Mouse (Mus musculus): ENCODE data around the gene Ncoa1.

Gene Ncoa1

GRCm38 (mm10) chr12:4476832-4477671 is at the start of gene Ncoa1:
Gene Ncoa1 (minus strand): TSS chr12:4477182.
- DNase-seq, result peak; percentile 68

- no peak for DNase-seq
These were observed 47.6 kb upstream of the Ncoa1 start for GRCm38 (mm10) chr12:4524546-4524945.

DNA sequence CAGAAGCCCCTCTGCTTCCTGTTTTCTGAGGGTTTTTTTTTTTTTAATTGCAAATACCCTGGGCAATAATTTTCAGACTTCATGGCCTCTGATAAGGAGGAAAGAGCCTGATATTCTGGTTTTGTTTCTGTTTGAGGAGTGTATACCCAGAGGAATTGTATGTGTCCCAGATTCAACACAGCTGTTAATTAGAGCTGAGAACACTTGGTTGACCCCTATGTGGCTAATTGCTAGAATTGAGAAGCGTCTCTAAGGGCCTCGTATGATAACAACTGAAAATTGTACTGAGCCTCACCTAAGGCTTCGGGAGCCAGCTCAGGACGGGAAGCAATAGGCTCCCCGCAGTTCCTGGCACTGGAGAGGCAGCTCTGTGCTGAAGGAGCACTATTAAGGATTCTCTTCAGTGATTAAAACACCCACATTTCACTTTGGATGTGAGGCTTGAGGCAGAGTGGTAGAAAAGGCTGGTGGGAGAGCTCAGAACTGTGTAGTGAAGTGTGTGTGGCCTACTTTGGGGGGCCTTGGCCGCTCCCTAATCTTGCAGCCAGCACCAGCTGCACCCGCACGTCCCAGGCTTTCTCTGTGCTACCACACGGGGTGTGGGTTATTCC is 46.8 kb upstream of the Ncoa1 start:
- no peak for DNase-seq

DNA sequence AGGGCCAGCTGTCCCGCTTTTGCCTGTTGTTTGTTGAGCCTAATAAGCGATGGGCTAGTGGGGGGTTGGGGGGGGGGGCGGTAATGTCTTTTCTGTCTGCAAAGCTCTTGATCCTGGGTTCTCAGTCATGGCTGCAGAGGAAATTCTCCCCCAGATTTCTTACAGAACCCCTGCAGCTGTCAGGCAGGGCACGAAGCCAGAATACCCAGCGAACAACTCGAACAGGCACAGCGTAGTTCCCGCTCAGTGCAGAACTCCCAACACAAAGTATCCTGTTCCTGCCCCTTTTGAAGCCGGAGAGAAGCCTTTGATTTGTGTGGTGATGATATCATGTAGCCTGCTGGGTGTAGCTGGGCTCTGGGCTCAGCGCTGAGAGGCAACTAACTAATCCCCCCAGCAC is 46.2 kb upstream of the Ncoa1 start:
- DNase-seq, result peak; percentile 27

DNA sequence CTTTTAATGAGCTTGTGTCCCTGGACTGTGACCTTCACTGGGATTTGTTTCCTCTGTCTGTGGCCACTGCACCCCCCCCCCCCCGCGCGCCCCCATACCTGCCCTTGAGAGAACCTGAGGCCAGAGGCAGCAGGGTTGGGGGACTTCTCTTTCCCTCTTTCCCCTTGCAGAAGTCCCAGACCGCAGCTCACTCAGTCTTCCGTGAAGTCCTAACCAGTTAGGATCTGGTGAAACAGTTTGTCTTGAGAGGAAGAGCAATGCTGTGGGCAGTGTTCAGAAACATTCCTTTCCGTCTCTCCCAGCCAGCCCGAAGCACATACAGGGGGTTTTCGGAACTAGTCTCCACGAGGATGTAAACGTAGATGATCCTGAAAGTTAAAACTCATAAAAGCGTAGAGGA is 42.0 kb upstream of the Ncoa1 start:
- no peak for DNase-seq

GRCm38 (mm10) chr12:4509591-4510061 is 32.6 kb upstream of the Ncoa1 start:
- DNase-seq, result no peak

GRCm38 (mm10) chr12:4508182-4508581 is 31.2 kb upstream of the Ncoa1 start:
- DNase-seq, result no peak

DNA sequence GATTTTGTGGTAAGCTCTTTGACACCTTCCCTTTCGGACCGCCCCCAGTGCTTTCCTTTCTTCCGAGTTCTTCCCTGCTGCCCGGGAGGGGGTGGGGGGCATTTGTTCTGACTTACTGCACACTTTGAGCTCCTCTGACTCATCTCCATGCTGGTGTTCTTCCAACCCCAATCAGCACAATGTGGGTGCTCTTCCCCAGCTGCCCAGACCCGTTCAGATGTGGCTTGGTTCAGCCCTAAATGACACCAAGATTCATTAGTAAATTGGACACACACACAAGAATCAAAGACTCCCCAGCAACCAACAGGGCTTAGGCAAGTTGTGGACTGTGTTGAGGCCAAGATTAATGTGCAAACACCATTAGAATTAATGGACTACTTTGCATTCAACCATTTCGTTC is 30.5 kb upstream of the Ncoa1 start:
- no peak for DNase-seq

- DNase-seq, result no peak
These were observed 29.9 kb upstream of the Ncoa1 start for GRCm38 (mm10) chr12:4506810-4507430.

- no peak for DNase-seq
These were observed 28.3 kb upstream of the Ncoa1 start for GRCm38 (mm10) chr12:4505298-4505697.

DNA sequence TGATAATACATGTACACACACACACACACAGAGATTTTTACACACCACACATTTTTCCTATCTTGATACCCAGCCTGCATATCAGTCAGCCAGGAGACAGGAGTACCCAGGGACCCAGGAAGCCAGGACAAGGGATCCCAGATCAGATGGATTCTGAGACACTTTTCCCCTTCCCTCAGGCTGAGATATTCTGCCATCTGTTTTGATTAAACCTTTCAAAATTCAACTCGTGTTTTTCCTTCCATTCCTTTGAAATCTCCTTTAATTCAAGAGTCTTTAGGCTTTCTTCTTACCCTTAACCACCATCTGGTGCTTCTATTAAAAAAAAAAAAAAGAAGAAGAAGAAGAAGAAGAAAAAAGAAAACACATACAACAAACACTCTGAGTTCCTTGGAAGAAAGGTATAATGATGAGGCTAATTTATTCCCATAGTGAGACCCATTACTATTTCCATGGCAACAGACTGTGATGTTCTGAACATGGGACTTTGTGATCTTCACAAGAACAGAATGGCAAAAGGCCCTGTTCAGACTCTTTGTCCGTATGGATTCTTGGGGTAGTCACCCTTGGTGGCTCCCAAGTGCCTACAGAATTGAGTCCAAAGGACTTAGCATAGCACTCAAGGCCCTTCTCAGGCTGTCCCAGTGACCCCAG is 26.8 kb upstream of the Ncoa1 start:
- no peak for DNase-seq

GRCm38 (mm10) chr12:4501916-4502315 is 24.9 kb upstream of the Ncoa1 start:
- DNase-seq, result no peak

GRCm38 (mm10) chr12:4500516-4500915 is 23.5 kb upstream of the Ncoa1 start:
- DNase-seq, result no peak

DNA sequence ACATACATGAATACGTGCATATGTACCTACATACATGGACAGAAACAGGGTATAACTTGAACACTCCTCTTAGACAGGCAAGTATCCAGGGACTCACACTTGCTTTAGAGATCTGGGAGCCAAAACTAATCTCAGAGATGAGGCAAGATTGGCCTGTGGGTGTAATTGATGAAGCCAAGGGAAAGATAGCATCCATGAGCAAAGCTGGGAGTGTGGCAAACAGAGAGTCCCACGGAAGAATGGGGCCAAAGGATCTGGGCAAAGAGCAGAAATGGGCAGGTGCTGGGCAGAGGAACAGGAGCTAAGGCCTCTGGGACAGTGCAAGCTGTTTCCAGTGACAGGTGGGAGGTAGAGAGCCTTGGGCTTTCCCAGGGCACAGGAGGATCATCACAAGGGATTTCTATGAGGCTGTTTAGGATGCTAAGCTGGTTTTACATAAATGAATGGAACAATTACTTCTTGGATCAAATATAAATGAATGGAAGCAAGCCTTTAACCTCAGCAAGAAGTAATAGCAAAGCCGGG is 22.7 kb upstream of the Ncoa1 start:
- DNase-seq, result no peak

- no peak for DNase-seq
These were observed 11.4 kb upstream of the Ncoa1 start for GRCm38 (mm10) chr12:4488411-4488810.

DNA sequence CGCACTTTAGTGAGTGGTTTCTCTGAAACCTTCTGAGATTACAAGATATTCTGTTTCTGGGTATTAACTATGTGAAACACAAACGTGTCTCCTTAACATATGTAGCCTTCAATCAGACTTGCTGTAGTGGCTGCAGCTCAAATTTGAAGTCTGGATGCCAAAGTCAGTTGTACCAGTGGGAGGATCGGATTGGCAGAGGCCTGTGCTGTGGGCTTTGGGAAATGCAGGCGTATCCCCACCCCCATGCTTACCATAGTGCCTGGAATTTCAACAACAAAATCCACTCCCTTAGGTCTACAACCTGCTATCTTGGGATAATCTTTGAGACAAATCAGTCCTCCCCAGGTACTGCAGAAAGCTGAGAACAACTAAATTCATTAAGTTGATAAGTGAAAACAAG is 6.4 kb upstream of the Ncoa1 start:
- DNase-seq, result no peak

DNA sequence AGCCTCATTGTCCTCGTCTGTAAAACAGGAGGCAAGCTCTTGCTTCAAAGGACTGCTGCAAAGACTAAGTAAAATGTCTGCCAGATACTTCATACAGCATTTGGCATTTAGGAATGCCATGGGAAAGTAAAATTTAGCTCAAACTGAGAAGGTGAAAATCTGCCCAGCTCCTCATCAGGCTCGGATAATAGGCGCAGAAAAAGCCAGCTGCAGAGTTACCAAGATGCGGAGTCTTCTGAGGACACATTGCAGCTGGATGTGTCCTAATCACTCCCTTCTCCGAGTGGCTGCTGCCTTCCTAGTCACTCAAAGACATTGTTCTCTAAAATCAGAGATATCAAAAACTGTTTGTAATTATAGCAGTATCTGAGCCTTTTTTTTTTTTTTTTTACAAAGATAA is 4.7 kb upstream of the Ncoa1 start:
- no peak for DNase-seq

GRCm38 (mm10) chr12:4480250-4480649 is 3.3 kb upstream of the Ncoa1 start:
- DNase-seq, result no peak

GRCm38 (mm10) chr12:4479171-4479881 is 2.3 kb upstream of the Ncoa1 start:
- DNase-seq, result no peak

GRCm38 (mm10) chr12:4477941-4478795 is 1.2 kb upstream of the Ncoa1 start:
- DNase-seq, result peak; percentile 8

GRCm38 (mm10) chr12:4476291-4476831 is 621 bp downstream of the Ncoa1 start:
- DNase-seq, result peak; percentile 49
